Mouse (Mus musculus): ENCODE measurements around the gene Klf5. TPM values are rescaled to one million over a fixed set of nuclear protein-coding genes. Genes with fewer than 3 reads are reported as not detected.

Gene Klf5
- total and polyA plus RNA-seq, 2 experiments from 2014 or later: 6.2 to 12.1 TPM

GRCm38 (mm10) chr14:99295606-99296341 is 2.7 kb upstream of the Klf5 start:
- TF ChIP-seq CTCF (IDR thresholded peaks at IDR 0.05; ENCODE audit: low read depth): no peak
- DNase-seq (no peak), ATAC-seq (no peak)
- no peaks in the 10 kb centered on the region for H3K9me3 ChIP-seq (ENCODE audit: low read length)
- 43% methylated on average over 15 of the region's 15 CpGs for WGBS
- H3K4me1 ChIP-seq (ENCODE audit: insufficient read depth): 0 out of 2 replicates have a peak, but pooled peaks cover 4% of the 10 kb centered on the region
- no peak overlapping the region for H3K9ac ChIP-seq
- no peaks in the 10 kb centered on the region for H3K36me3 ChIP-seq (ENCODE audit: insufficient read depth)
- H3K27ac ChIP-seq (ENCODE audit: low read depth, low read length): no peak overlapping the region
- no peak overlapping the region for H3K4me2 ChIP-seq (ENCODE audit: low read depth)
- H3K4me3 ChIP-seq (ENCODE audit: low read depth, low read length): no peak overlapping the region
- peaks cover 4% of the 10 kb centered on the region; the same call in 1 of the 2 replicates for H3K27me3 ChIP-seq (ENCODE audit: insufficient read depth, low read length)

GRCm38 (mm10) chr14:99299022-99299481 is 561 bp downstream of the Klf5 start:
- Histone ChIP-seq H3K4me2 (ENCODE audit: low read depth) (peak overlapping the region; percentile 91), H3K9me3 (ENCODE audit: low read length) (no peaks in the 10 kb centered on the region), H3K27me3 (ENCODE audit: insufficient read depth, low read length) (peaks cover 4% of the 10 kb centered on the region; the same call in 1 of the 2 replicates), H3K36me3 (ENCODE audit: insufficient read depth) (peaks cover 3% of the 10 kb centered on the region; the same call in 1 of the 2 replicates), H3K9ac (peak overlapping the region; percentile 70), H3K4me1 (ENCODE audit: insufficient read depth) (0 out of 2 replicates have a peak, but pooled peaks cover 4% of the 10 kb centered on the region), H3K27ac (ENCODE audit: low read depth, low read length) (peak overlapping the region; percentile 66), H3K4me3 (ENCODE audit: low read depth, low read length) (peak overlapping the region; percentile 69)
- WGBS: 4% methylated on average over 56 of the region's 60 CpGs
- DNase-seq (peak; percentile 71), ATAC-seq (peak; percentile 79)
- peak; percentile 59 for TF ChIP-seq CTCF (IDR thresholded peaks at IDR 0.05; ENCODE audit: low read depth)

- peak overlapping the region; percentile 66; the same call in 1 of the 2 replicates for H3K27ac ChIP-seq (ENCODE audit: low read depth, low read length)
- no peak for TF ChIP-seq CTCF (IDR thresholded peaks at IDR 0.05; ENCODE audit: low read depth)
- peak overlapping the region; percentile 91 for H3K4me2 ChIP-seq (ENCODE audit: low read depth)
- H3K27me3 ChIP-seq (ENCODE audit: insufficient read depth, low read length): peaks cover 4% of the 10 kb centered on the region; the same call in 1 of the 2 replicates
- ATAC-seq (no peak), DNase-seq (peak; percentile 60)
- no peaks in the 10 kb centered on the region for H3K9me3 ChIP-seq (ENCODE audit: low read length)
- 0 out of 2 replicates have a peak, but pooled peaks cover 4% of the 10 kb centered on the region for H3K4me1 ChIP-seq (ENCODE audit: insufficient read depth)
- H3K9ac ChIP-seq: peak overlapping the region; percentile 70
- H3K36me3 ChIP-seq (ENCODE audit: insufficient read depth): peaks cover 3% of the 10 kb centered on the region; the same call in 1 of the 2 replicates
- peak overlapping the region; percentile 69 for H3K4me3 ChIP-seq (ENCODE audit: low read depth, low read length)
- WGBS: 3% methylated on average over 21 of the region's 21 CpGs
Observed at GRCm38 (mm10) chr14:99299701-99300191, 1.3 kb downstream of the Klf5 start.

GRCm38 (mm10) chr14:99301472-99301871 is 3.0 kb downstream of the Klf5 start:
- peaks cover 3% of the 10 kb centered on the region; the same call in 1 of the 2 replicates for H3K36me3 ChIP-seq (ENCODE audit: insufficient read depth)
- peak; percentile 44 for TF ChIP-seq CTCF (IDR thresholded peaks at IDR 0.05; ENCODE audit: low read depth)
- H3K9me3 ChIP-seq (ENCODE audit: low read length): no peaks in the 10 kb centered on the region
- H3K4me3 ChIP-seq (ENCODE audit: low read depth, low read length): no peak overlapping the region
- DNase-seq: no peak
- peaks cover 4% of the 10 kb centered on the region; the same call in 1 of the 2 replicates for H3K27me3 ChIP-seq (ENCODE audit: insufficient read depth, low read length)
- WGBS: 69% methylated on average over 11 of the region's 11 CpGs
- H3K9ac ChIP-seq: no peak overlapping the region
- 0 out of 2 replicates have a peak overlapping the region, but pooled peaks have one; percentile 91 for H3K4me2 ChIP-seq (ENCODE audit: low read depth)
- H3K27ac ChIP-seq (ENCODE audit: low read depth, low read length): no peak overlapping the region
- ATAC-seq: no peak
- H3K4me1 ChIP-seq (ENCODE audit: insufficient read depth): 0 out of 2 replicates have a peak, but pooled peaks cover 4% of the 10 kb centered on the region

- WGBS: 30% methylated on average over 3 of the region's 3 CpGs
- DNase-seq (no peak), ATAC-seq (no peak)
- Histone ChIP-seq H3K9ac (no peak overlapping the region), H3K9me3 (ENCODE audit: low read length) (no peaks in the 10 kb centered on the region), H3K27ac (ENCODE audit: low read depth, low read length) (no peak overlapping the region), H3K4me2 (ENCODE audit: low read depth) (no peak overlapping the region), H3K27me3 (ENCODE audit: insufficient read depth, low read length) (no peaks in the 10 kb centered on the region), H3K4me1 (ENCODE audit: insufficient read depth) (no peaks in the 10 kb centered on the region), H3K36me3 (ENCODE audit: insufficient read depth) (peaks cover 3% of the 10 kb centered on the region; the same call in 1 of the 2 replicates), H3K4me3 (ENCODE audit: low read depth, low read length) (no peak overlapping the region)
- TF ChIP-seq CTCF (IDR thresholded peaks at IDR 0.05; ENCODE audit: low read depth): no peak
Observed at GRCm38 (mm10) chr14:99304387-99304786, 5.9 kb downstream of the Klf5 start.

- DNase-seq: no peak
- Histone ChIP-seq H3K4me3 (ENCODE audit: low read depth, low read length) (no peak overlapping the region), H3K36me3 (ENCODE audit: insufficient read depth) (peaks cover 3% of the 10 kb centered on the region; the same call in 1 of the 2 replicates), H3K4me2 (ENCODE audit: low read depth) (no peak overlapping the region), H3K4me1 (ENCODE audit: insufficient read depth) (no peaks in the 10 kb centered on the region), H3K9ac (no peak overlapping the region), H3K27ac (ENCODE audit: low read depth, low read length) (no peak overlapping the region), H3K9me3 (ENCODE audit: low read length) (no peaks in the 10 kb centered on the region), H3K27me3 (ENCODE audit: insufficient read depth, low read length) (no peaks in the 10 kb centered on the region)
- WGBS: 80% methylated on average over 12 of the region's 12 CpGs
- no peak for ATAC-seq
- TF ChIP-seq CTCF (IDR thresholded peaks at IDR 0.05; ENCODE audit: low read depth): no peak
Observed at GRCm38 (mm10) chr14:99304997-99305792, 6.7 kb downstream of the Klf5 start.
